8 mouse cellular contexts compared by ENCODE assay signal in genomic region chr19:3414268-3414733, GRCm38 (mm10). TPM values are rescaled to one million over a fixed set of nuclear protein-coding genes. Genes with fewer than 3 reads are reported as not detected.
DNase-seq lines count a peak whose midpoint lies in the region; ATAC-seq and TF ChIP-seq lines count a peak whose summit lies in the region.

TSS of gene Gal (minus strand) at chr19:3414544.

- TF ChIP-seq POLR2A in ES-Bruce4 (IDR thresholded peaks at IDR 0.05; ENCODE audit: insufficient read depth, low read length): no peak

- H3K27me3 ChIP-seq in ES-Bruce4 (ENCODE audit: control insufficient read depth, insufficient read depth, low read length, poor library complexity, severe bottlenecking): no peaks in the 10 kb centered on the region
- H3K27me3 ChIP-seq in forebrain, embryonic 14.5 days (replicated peaks; ENCODE audit: control insufficient read depth, insufficient read depth, low read length): peaks cover 9% of the 10 kb centered on the region
- H3K27me3 ChIP-seq in intestine, embryonic 14.5 days (replicated peaks; ENCODE audit: control insufficient read depth, insufficient read depth, low read length): peaks cover 26% of the 10 kb centered on the region

- no peak for TF ChIP-seq EP300 in ES-Bruce4 (IDR thresholded peaks at IDR 0.05; ENCODE audit: insufficient read depth, low read depth, low read length)

- peak; percentile 15 to 19 for DNase-seq in B cell, adult 2 months
- peak; percentile 25 for DNase-seq in forebrain, embryonic 14.5 days (ENCODE audit: low spot score)
- DNase-seq in intestine, embryonic 14.5 days (ENCODE audit: low spot score): peak; percentile 62
- DNase-seq in lung, postnatal 10 days: peak; percentile 57
- DNase-seq in retina, postnatal 1 day: peak; percentile 59
- DNase-seq in thymus, postnatal 36 days: no peak

- H3K36me3 ChIP-seq in ES-Bruce4 (ENCODE audit: control insufficient read depth, insufficient read depth, low read length, poor library complexity, severe bottlenecking): no peaks in the 10 kb centered on the region
- H3K36me3 ChIP-seq in forebrain, embryonic 14.5 days (ENCODE audit: control insufficient read depth, insufficient read depth, low read length): no peaks in the 10 kb centered on the region
- H3K36me3 ChIP-seq in intestine, embryonic 14.5 days (ENCODE audit: control insufficient read depth, insufficient read depth, low read length): no peaks in the 10 kb centered on the region

- H3K9me3 ChIP-seq in ES-Bruce4 (replicated peaks; ENCODE audit: control insufficient read depth, insufficient read depth, low read length, poor library complexity, severe bottlenecking): no peaks in the 10 kb centered on the region
- H3K9me3 ChIP-seq in forebrain, embryonic 14.5 days (replicated peaks; ENCODE audit: control insufficient read depth, low read length): no peaks in the 10 kb centered on the region
- H3K9me3 ChIP-seq in intestine, embryonic 14.5 days (ENCODE audit: control insufficient read depth, low read length): 0 out of 2 replicates have a peak, but pooled peaks cover 3% of the 10 kb centered on the region

- peak within 1 kb of the TSS; percentile 48 for H3K4me3 ChIP-seq in ES-Bruce4 (ENCODE audit: low read depth, low read length)
- H3K4me3 ChIP-seq in forebrain, embryonic 14.5 days (ENCODE audit: low read depth, low read length): peak within 1 kb of the TSS; percentile 20
- peak within 1 kb of the TSS; percentile 31 for H3K4me3 ChIP-seq in intestine, embryonic 14.5 days (ENCODE audit: low read depth, low read length)

- TF ChIP-seq CTCF in ES-Bruce4 (IDR thresholded peaks at IDR 0.05; ENCODE audit: low read depth, low read length): no peak

- peak within 1 kb of the TSS; percentile 50 for H3K4me2 ChIP-seq in forebrain, embryonic 14.5 days (ENCODE audit: low read length)
- peak within 1 kb of the TSS; percentile 53 for H3K4me2 ChIP-seq in intestine, embryonic 14.5 days (ENCODE audit: low read length)

- no peaks in the 10 kb centered on the region for H3K4me1 ChIP-seq in ES-Bruce4 (ENCODE audit: control insufficient read depth, insufficient read depth, low read length)
- H3K4me1 ChIP-seq in forebrain, embryonic 14.5 days (ENCODE audit: control insufficient read depth, insufficient read depth, low read length): no peaks in the 10 kb centered on the region; the same call in 1 of the 2 replicates
- no peaks in the 10 kb centered on the region for H3K4me1 ChIP-seq in intestine, embryonic 14.5 days (replicated peaks; ENCODE audit: control insufficient read depth, insufficient read depth, low read length)

- H3K27ac ChIP-seq in ES-Bruce4 (ENCODE audit: insufficient read depth, low read length): no peak within 1 kb of the TSS
- H3K27ac ChIP-seq in forebrain, embryonic 14.5 days (ENCODE audit: low read depth, low read length): no peak within 1 kb of the TSS
- H3K27ac ChIP-seq in intestine, embryonic 14.5 days (ENCODE audit: low read depth): no peak within 1 kb of the TSS

- WGBS in forebrain, embryonic 14.5 days: 3% methylated on average over 37 of the region's 37 CpGs
- WGBS in intestine, embryonic 14.5 days: 2% methylated on average over 37 of the region's 37 CpGs

- no peak for ATAC-seq in forebrain, embryonic 14.5 days
- ATAC-seq in intestine, embryonic 14.5 days (replicated peaks; ENCODE audit: low FRiP score, low TSS enrichment, low read depth): peak; percentile 40; the same call in 1 of the 2 replicates
- no peak; the same call in 1 of the 2 replicates for ATAC-seq in frontal cortex, adult (ENCODE audit: low TSS enrichment)

- H3K9ac ChIP-seq in ES-Bruce4 (ENCODE audit: low read depth, poor library complexity, severe bottlenecking): no peak within 1 kb of the TSS
- peak within 1 kb of the TSS; percentile 47 for H3K9ac ChIP-seq in forebrain, embryonic 14.5 days (ENCODE audit: low read length)
- peak within 1 kb of the TSS; percentile 23; the same call in 1 of the 2 replicates for H3K9ac ChIP-seq in intestine, embryonic 14.5 days (ENCODE audit: low read length)

RNA-seq across cellular contexts. Expression of gene Gal, which starts in this region (rescaled TPM):
- 1.5 and 2.5 TPM in 2 replicates for polyA plus RNA-seq in ES-Bruce4 (2011; ENCODE audit: insufficient read depth, insufficient read length, low read depth, missing spikeins)
- 5.6 and 6.6 TPM in 2 replicates for polyA plus RNA-seq in forebrain, embryonic 14.5 days (2014; fragmentation: Nextera tagmentation; extraction: Ambion mirVana)
- 21.2 and 25.2 TPM in 2 replicates for polyA plus RNA-seq in intestine, embryonic 14.5 days (2014; fragmentation: Nextera tagmentation; extraction: Ambion mirVana)

Comparison
In these comparisons a context has a peak if more than half of its experiments do, and no peak if none do; other contexts are left out.
1. DNase-seq: peak in B cell, adult 2 months (2 of 2), forebrain, embryonic 14.5 days (single experiment), intestine, embryonic 14.5 days (single experiment), lung, postnatal 10 days (single experiment) and retina, postnatal 1 day (single experiment); none in thymus, postnatal 36 days (0 of 2).
2. Peak in every context shown above with its lines, with median percentiles within 50 percentile points of each other: H3K4me3 ChIP-seq.